Mouse (Mus musculus) induced T-regulatory cell, adult 2 months (primary cell): Measurements from ENCODE around the gene Ctsll3.

ENCODE experiments used
- DNase-seq: peaks from one replicate; pipeline ENCODE4 v3.0.0-alpha.2; 2012; ENCODE audit warnings: low read depth

Ctsll3 gene

DNA sequence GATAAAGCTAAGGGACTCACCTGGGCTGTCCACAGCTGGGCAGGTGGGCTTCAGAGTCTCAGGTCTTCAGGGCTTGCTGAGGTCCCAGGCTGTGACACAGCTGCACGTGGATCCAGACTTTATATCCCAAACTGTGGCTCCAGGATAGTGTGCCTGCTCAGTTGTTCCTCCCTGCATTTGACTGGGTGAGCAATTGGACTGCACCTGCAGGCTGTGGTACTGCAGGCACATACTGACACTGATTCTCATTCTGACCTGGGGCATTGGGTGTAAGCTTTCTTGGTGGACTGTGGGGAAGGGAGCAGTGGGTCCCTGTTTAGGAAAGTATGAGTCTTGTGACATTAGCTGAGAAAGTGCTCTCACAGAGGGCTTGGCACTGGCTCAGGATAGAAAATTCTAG lies at the start of gene Ctsll3:
Gene Ctsll3, minus strand, starts transcription at position 101 of the 400 bp plus-strand sequence.
- no peak for DNase-seq

DNA sequence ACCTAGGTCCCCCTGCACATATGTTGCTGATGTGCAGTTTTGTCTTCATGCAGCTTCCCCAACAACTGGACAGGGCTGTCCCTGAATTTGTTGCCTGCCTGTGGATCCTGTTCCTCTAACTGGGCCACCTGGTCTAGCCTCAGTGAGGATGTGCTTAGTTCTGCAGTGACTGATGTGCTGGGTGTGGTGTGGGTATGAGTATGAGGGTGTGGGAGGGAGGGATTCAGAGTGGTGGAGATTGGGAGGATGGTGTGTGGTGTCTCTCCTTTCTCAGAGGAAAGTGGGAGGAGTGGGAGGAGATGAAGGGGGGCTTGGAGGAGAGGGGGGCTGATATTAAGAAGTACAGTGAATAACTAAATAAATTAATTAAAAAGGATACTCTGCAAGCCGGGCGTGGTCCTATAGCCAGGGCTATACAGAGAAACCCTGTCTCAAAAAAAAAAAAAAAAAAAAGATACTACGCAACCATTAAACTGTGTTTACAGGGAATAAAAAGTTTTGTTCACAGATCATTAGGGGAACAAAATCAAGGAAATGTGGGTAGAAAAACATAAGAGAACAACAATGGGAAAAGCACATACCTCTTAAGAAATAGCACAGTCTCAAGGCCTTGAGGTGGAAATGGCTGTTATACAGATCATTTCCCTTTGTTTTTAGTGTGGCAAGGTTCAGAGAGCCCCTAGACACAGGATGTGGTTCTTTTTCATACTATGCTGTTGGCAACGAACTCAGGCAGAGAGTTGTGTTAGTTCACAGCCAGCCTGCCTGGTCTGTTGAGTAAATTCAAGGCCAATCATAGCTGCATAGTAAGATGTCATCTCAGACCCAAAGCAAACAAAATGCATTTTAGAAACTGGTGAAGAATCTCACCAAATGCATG lies 45.8 kb upstream of the Ctsll3 start:
- DNase-seq: peak; percentile 57

- DNase-seq: no peak
These were observed 40.5 kb upstream of the Ctsll3 start for GRCm38 (mm10) chr13:60843153-60843552.

DNA sequence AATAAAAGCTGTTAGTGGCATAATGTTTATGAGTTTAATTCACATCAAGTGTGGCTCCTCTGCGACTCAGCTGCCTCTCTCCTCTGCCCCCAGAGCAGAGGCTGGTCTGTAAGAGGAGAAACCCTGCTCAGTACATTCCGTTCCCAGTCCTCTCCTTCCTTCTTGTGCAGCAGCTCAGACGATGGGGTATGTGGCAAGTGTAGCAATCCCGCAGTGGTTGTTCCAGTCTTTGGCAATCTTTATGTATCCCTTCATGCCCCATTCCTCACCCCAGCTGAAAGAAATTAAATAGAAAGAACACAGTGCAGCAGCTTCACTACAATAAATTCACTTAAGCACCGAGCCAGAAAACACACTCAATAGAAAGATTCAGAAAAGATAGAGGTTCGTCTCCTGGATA lies 40.1 kb upstream of the Ctsll3 start:
- DNase-seq: no peak

DNA sequence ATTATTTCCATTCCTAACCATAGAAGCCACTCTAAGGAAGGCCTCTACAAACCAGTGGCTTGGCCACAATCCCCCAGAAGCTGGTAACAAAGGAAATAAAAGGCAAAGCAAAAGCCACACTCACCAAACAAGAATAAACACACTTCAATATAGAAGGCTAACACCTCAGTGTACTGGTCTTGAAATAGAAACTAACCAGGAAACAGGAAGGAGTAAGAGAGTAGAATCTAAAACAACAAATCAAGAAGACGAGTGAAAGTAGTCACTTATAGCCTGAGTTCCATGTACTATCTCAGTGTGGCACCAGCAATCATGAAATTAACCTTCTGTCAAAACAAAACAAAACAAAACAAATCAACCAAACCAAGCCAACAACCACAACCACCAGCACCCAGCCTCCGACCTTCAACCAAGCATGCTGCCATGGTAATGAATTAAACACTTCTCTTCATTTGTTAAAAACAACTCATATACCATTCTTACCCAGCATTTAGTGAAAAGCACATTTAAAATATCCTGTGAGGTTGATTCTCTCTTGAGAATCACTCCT lies 36.8 kb upstream of the Ctsll3 start:
- DNase-seq: peak; percentile 12

- peak; percentile 28 for DNase-seq
These were observed 23.4 kb upstream of the Ctsll3 start for GRCm38 (mm10) chr13:60826052-60826451.

DNA sequence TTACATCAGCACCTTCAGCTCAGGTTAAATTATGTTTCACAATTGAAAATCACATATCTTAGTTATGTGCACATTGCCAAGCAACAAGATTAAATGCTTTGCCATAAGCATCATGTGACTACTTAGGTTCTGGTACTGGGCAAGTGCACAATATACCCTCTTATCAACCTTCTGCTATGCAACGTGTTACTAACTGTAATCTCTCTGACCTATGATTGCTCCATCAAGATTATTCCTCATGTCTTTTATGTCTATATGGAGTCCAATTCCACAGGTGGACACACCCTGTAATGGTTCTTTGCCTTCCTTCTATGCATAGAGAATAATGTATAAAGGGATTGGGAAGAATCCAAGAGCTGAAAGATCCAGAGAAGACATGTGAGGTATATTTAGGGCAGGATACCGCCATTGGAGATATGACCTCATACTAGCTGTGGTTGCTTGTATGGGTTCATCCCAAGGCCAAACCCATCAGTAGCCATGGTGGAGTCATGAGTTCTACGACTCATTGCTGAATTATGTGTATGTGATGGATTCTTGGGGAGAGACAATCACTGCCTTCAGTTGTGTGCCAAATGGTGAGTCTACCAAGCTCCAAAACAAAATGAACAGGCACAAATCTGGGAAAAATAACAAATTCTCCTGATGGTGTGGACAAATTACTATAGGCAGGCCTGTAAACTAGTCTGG lies 18.0 kb upstream of the Ctsll3 start:
- DNase-seq: no peak

DNA sequence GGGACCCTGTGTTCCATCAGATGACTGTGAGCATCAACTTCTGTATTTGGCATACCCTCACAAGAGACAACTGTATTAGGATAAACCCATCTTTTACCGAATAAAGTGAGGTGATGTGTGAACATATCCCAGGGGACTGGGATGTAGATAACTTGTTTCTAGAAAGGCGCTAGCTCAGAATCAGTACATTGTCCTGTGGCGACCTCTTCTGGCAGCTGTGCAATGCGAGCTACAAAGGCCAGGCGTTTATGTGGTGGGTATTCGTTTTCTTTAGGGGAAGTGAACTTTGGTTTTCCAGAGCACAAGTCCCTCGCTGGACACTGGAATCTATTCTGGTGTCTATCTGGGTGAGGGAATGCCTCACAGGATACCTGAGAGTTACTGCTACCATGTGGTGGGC lies 16.8 kb upstream of the Ctsll3 start:
- peak; percentile 19 for DNase-seq

- no peak for DNase-seq
These were observed 11.1 kb upstream of the Ctsll3 start for GRCm38 (mm10) chr13:60813722-60814121.

- DNase-seq: no peak
These were observed 10.1 kb upstream of the Ctsll3 start for GRCm38 (mm10) chr13:60812768-60813167.

GRCm38 (mm10) chr13:60809690-60810089 lies 7.0 kb upstream of the Ctsll3 start:
- no peak for DNase-seq

GRCm38 (mm10) chr13:60789466-60789865 lies 13.2 kb downstream of the Ctsll3 start:
- no peak for DNase-seq

DNA sequence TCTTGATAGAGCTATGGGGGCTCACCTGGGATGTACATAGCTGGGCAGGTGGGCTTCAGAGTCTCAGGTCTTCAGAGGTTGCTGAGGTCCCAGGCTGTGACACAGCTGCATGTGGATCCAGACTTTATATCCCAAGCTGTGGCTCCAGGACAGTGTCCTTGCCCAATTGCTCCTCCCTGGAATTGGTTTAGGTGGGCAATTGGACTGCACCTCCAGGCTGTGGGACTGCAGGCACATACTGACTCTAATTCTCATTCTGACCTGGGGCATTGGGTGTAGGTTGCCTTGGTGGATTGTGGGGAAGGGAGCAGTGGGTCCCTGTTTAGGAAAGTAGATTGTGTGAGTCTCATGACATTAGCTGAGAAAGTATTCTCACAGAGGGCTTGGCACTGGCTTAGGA lies 16.4 kb downstream of the Ctsll3 start, which contains the start of gene BC051665:
Gene BC051665, minus strand, starts transcription at position 101 of the 400 bp plus-strand sequence.
- no peak for DNase-seq

GRCm38 (mm10) chr13:60783301-60783700 lies 19.3 kb downstream of the Ctsll3 start:
- DNase-seq: no peak

- no peak for DNase-seq
These were observed 22.1 kb downstream of the Ctsll3 start for GRCm38 (mm10) chr13:60780534-60780933.

- no peak for DNase-seq
These were observed 41.5 kb downstream of the Ctsll3 start for GRCm38 (mm10) chr13:60761161-60761560.

GRCm38 (mm10) chr13:60760392-60760791 lies 42.3 kb downstream of the Ctsll3 start:
- DNase-seq: no peak

GRCm38 (mm10) chr13:60759136-60759535 lies 43.5 kb downstream of the Ctsll3 start:
- DNase-seq: peak; percentile 34

DNA sequence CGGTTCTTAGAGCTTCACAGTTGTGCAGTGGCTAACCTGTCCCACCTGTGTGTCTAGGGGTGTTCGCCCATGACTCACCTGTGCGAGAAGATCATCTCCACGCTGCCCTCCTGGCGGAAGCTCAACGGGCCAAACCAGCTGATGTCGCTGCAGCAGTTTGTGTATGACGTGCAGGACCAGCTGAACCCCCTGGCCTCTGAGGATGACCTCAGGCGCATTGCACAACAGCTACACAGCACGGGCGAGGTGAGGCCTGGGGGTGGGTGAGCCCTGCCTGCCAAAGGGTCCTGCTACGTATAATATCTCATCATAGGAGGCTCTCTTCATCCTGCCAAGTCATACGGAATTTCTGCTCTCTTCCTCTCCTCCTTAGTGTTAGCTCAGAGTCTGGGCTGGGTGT lies 45.4 kb downstream of the Ctsll3 start:
- DNase-seq: no peak

DNA sequence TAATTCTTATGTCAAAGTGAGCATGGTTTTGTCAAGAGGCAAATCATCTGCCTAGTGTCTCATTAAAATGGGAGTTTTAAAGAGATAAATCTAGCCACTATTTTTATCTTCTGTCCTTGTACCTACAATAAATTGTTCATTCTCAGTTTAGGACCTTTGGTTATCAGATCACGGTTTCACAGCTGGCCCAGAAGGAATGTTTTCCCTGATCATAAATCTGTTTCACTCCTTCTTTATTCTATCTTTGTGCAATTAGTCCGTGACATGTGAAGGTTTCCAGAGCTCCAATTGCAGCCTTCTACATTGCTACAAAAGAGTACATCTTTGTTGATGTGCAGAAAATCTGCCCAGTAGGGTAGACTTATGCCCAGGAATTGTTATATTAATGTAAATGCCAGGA lies 47.4 kb downstream of the Ctsll3 start:
- no peak for DNase-seq

DNA sequence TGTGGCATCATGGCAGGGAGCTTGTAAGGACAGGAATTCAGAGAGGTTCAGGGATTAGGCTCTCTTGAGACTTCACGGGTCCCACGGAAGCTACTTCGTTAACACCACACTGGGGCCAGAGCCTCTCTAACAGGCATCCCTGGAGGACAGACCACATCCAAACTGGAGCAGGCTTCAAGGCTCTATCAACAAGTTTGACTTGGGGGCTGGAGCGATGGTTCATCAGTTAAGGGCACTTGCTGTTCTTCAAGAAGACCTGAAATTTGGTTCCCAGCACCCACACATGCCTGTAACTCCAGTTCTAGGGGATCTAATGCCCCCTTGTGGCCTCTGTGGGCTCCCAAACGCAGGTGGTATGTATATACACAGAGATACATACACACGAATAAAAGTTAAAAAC lies 49.4 kb downstream of the Ctsll3 start:
- DNase-seq: no peak

DNA sequence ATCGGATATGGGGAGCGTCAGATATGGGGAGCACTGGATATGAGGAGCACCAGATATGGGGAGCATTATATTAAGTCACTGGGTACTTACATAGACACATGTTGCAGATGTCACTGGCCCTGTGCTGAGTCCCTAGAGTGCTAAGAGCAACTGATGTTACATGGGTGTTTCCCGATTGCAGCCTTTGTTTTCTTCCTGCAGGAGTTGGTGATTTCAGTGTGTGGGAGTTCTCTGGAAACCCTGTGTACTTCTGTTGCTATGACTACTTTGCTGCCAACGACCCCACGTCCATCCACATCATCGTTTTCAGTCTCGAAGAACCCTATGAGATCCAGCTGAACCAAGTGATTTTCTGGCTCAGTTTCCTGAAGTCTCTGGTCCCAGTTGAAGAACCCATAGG lies 51.7 kb downstream of the Ctsll3 start:
- DNase-seq: no peak

GRCm38 (mm10) chr13:60748556-60748955 lies 54.1 kb downstream of the Ctsll3 start:
- peak; percentile 48 for DNase-seq
